Mouse (Mus musculus) lung, postnatal 25 days (tissue): ENCODE data around the gene Plekho2.

ENCODE experiments used
- DNase-seq: peaks from one replicate; pipeline ENCODE4 v3.0.0; 2022; ENCODE audit warnings: low spot score

Gene Plekho2

GRCm38 (mm10) chr9:65586406-65587269 is 6.8 kb upstream of the Plekho2 start, which contains the start of gene Pif1:
TSS of gene Pif1 (plus strand) at chr9:65587160.
- peak; percentile 88 for DNase-seq

DNA sequence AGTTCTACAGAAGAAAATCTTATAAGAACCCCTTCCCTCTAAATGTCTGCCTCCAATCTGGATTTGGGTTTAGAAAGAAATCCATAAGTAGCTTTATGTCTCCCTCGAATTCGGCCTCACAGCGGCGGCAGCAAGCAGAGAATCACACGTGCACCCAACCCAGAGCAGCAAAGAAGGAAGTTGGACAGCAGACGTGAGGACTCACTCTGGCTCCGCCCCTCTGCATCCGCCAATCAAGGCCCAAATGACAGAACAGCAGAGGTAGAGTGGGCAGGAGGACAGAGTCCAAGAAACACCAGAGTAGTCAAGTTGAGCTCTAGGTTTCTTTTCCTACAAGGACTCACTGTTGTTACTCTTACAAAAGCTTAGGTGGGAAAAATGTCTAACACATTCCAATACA is 3.2 kb upstream of the Plekho2 start:
- DNase-seq, result peak; percentile 60

- peak; percentile 94 for DNase-seq
These were observed 789 bp upstream of the Plekho2 start for GRCm38 (mm10) chr9:65580401-65581256.

- DNase-seq, result peak; percentile 68
These were observed 1.0 kb downstream of the Plekho2 start for GRCm38 (mm10) chr9:65578801-65579249.

DNA sequence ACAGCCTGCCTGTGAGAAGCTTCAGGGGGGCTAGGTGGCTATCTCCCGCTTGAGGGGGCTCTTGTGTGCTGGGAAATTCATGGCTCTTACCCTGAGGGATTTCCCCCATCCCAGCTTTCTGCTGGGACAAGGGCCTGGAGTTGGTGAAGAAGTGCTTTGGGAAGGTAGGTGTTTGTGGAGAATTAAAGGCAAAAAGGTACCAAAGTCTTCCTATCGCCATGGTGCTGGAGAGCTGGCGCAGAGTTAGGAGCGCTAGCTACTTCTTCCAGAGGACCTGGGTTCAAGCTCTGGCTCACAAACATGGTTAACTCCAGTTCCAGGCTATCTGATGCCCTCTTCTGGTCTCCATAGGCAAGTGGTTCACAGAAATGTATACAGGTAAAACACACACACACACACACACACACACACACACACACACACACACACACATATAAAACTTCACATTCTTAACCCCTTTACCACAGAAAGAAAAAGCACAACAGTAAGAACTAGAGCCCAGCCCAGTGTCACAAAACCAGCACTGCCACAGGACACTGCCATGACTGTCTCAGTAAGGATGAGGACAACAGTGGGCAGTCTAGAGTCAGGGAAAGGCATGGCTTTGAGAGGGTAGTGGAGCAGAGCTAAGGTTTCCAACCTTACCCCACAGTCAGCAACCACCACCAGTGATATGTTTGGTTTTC is 2.2 kb downstream of the Plekho2 start:
- DNase-seq, result no peak

DNA sequence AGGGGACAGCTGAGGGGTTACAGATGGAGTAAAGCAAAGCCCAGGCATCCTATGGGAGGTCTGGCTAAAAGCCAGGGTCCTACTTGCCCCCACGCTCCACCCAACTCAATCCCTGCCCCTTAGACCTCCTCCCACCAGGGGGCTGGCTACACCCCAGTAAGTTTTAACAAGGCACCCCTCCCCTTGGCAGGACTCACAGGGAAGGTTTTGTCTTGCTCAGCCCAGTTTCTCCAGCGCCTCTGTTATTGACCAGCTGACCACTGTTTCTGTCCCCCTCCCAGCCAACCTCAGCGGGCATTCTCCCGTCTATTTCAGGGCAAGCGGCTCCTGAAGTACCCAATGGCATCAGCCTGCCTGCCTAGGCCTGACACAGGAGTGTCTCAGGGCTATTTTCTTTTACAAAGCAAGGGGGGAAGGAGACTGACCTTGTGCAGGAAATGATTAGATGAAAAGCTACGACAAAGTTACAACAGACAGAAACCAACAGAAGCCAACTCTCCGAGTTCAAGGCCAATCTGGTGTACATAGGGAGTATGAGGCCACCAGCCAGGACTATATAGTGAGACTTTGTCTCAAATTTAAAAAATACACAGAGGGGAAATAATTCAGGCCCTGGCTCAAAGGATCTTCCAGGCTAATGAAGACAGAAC is 2.9 kb downstream of the Plekho2 start:
- DNase-seq, result no peak

DNA sequence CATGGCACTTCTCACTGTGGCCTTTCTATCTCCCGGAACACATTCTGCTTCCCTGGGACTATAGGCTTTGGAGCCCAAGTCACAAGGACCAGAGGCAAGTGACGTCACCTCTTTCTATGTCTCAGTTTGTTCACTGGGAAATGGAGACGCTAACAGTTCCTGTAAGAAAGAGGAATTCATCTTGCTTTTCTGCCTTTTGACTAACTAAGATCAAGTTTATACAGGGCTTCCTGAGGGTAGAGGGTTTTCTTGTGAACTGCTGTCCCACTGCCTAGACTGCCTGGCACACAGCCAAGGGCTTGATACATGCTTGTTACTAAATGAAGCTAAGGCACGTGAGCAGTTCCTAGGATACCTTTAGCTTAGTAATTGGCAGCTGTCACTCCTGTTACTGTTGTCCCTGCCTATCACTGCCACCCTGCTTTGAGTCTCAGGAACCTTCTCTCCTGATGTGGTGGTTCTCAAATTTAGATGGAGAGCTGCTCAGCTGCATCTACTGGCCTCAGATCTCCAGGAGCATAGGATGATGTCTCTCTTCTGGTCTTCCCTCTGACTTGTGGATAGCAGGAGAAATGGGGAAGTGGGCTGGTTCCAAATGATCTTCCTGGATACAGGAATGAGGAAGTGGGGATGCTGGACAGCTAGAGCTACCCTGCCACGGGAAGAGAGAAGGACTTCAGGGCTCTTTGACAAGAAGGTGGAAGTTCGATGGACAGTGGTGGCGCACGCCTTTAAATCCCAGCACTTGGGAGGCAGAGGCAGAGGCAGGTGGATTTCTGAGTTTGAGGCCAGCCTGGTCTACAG is 4.2 kb downstream of the Plekho2 start:
- no peak for DNase-seq

GRCm38 (mm10) chr9:65574513-65575392 is 5.1 kb downstream of the Plekho2 start:
- DNase-seq, result no peak

DNA sequence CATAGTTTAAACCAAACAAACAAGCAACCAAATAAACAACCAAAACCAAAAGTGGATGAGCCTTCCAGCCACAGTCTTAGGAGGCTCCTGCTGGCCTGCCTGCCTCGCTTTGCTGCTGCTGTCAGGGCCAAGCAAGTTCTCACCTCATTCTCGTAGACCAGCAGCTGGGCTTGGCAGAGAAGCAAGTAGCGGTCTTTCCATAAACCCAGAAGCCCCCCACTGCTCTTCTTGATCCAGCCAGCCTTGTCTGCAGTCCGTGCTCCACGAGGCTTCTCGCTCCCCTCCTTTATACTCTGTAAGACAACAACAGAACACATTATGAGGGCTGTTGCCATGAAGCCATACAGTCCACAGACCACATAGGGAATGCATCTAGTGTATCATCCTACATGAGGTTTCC is 7.0 kb downstream of the Plekho2 start:
- DNase-seq, result no peak

GRCm38 (mm10) chr9:65569491-65569971 is 10.3 kb downstream of the Plekho2 start:
- DNase-seq, result peak; percentile 72

- DNase-seq, result peak; percentile 32
These were observed 11.1 kb downstream of the Plekho2 start for GRCm38 (mm10) chr9:65568787-65569186.

DNA sequence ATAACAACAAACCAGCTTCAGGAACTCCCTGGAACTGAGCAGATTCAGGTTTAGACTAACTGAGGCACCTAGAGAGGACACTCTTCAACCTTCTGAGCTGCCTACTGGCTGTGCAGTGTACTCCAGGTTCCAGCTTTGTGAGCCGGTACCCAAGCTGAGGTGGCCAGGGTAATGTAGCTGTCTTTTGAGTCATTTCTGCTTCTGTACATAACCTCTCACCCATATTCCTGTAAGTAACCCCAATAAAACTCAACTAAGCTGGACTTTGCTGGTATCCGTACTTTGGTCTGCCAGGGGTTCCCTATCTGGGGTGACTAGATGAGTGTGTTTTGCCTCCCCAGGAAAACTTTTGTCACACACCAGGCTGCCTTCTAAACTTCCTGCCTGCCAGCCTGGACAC is 15.1 kb downstream of the Plekho2 start:
- no peak for DNase-seq

DNA sequence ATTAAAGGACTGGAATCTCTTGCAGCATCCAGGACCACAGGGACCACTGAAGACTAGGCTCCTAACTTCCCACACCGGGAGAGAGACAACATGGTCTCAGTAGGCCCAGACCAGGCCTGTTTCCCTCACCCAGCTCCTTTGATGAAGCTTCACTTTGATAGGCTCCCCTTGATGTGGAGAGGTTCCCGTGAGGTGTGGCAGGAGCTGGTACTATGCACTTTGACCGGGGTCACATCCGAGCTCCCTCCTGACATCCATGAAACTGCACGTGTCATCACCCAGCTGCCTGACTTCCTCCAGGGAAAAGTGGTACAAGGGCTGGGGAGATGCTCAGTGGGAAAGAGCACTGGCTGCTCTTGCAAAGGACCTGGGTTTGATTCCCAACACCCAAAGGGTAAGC is 16.8 kb downstream of the Plekho2 start:
- DNase-seq, result no peak

- DNase-seq, result peak; percentile 75
These were observed 17.7 kb downstream of the Plekho2 start for GRCm38 (mm10) chr9:65562081-65562506.

- peak; percentile 69 for DNase-seq
These were observed 18.8 kb downstream of the Plekho2 start for GRCm38 (mm10) chr9:65561016-65561415.

DNA sequence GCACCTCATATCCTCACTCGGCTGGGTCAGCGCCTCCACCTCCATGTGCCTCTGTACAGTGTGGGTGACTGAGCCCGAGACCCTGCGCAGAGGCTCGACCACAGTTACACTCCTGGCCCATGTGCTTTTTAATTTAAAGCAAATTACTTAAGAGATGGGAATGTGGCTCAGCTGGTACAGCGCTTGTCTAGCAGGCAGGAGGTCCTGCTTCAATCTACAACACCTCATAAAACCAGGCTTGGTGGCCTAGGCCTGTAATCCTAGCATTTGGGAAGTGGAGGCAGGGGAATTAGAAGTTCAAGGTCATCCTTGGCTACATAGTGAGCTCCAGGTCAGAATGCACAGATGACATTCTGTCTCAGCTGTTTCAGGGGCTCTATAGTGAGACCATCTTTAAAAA is 21.0 kb downstream of the Plekho2 start:
- no peak for DNase-seq

GRCm38 (mm10) chr9:65556979-65557378 is 22.9 kb downstream of the Plekho2 start:
- DNase-seq, result no peak

GRCm38 (mm10) chr9:65556349-65556748 is 23.5 kb downstream of the Plekho2 start:
- no peak for DNase-seq

DNA sequence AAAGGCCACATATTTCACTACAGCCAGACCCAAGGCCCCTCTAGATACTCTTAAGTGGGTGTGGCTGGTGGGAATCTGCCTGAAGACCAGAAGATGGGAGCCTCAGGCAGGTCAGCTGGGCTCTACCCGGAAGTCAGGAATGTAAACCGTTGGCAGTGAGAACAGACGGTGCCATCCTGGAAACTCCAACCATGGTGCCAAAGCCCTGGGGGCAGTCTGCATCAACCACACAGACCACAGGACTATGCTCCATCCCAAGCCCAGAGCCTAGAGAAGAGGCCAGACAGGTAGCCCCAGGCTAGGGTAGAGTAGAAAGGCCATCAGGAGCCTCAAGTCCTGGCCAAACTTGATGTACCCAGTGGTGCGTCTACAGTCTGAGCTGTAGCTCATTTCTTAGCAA is 24.2 kb downstream of the Plekho2 start:
- DNase-seq, result no peak

- DNase-seq, result peak; percentile 52
These were observed 24.8 kb downstream of the Plekho2 start for GRCm38 (mm10) chr9:65555001-65555405.
